Mouse (Mus musculus) kidney, adult 9 months (tissue): ENCODE results near the gene Hist1h2an.
"Not testable (repeated sequence)": the region's sequence is repeated elsewhere in the genome, so short reads cannot be mapped to it uniquely, and the experiment has no call there.

Experiments used
- DNase-seq: peaks from one replicate; pipeline ENCODE4 v3.0.0; 2022

The Hist1h2an gene

DNA sequence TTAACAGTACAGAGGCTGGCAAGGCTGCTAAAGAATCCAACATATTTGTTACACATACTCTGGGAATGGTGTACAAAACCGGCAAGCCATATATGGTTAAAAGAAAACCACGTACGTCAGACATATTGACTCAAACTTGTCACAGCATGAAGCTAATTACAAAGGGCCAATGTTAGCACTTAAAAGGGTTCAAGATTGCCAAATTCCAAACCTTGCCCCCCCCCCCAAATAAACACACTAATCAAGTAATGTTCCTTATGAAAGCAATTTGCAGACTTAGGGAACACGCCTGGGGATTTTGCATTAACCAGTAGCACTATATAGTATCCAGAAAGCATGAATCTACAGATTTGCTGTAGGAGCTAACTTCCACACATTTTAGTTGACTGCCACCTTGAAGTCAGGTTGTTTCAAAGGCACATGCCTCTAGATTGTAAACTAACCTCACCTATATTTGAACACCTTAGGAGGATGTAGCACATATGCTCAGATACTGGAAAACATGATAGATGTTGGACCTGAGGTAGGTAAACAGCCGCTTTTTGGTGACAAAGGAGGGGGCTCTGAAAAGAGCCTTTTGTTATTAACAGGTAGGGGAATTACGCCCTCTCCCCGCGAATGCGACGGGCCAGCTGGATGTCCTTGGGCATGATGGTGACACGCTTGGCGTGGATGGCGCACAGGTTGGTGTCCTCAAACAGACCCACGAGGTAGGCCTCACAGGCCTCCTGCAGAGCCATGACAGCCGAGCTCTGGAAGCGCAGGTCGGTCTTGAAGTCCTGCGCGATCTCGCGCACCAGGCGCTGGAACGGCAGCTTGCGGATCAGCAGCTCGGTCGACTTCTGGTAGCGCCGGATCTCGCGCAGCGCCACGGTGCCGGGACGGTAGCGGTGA lies 4.4 kb downstream of the Hist1h2an start:
- not testable (repeated sequence) for DNase-seq

DNA sequence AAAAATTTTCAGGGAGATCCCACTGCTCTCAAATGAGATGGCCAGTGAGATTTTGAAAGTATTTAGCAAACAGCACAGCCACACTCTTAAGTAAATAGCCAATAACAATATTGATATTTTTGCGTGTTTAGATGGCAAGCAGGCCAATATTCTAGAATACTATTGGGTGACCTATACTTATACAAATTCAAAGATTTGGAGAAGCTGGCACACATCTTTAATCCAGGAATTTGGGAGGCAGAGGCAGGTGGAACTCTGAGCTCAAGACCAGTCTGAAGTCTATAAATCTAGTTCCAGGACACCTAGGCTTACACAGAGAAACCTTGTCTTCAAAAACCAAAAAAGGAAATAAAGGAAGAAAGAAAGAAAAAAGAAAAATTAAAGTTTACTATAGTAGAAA lies 5.4 kb downstream of the Hist1h2an start:
- DNase-seq = no peak

- no peak for DNase-seq
Observed at GRCm38 (mm10) chr13:21781021-21781555, 5.9 kb downstream of the Hist1h2an start.

- DNase-seq = no peak
Observed at GRCm38 (mm10) chr13:21779767-21780731, 7.0 kb downstream of the Hist1h2an start, which contains the start of gene Hist1h1b. Gene Hist1h1b (minus strand): TSS chr13:21780625.

- DNase-seq = peak; percentile 55
Observed at GRCm38 (mm10) chr13:21778814-21779766, 7.9 kb downstream of the Hist1h2an start.

GRCm38 (mm10) chr13:21755707-21756106 lies 31.3 kb downstream of the Hist1h2an start:
- DNase-seq = no peak

GRCm38 (mm10) chr13:21754294-21755001 lies 32.6 kb downstream of the Hist1h2an start:
- not testable (repeated sequence) for DNase-seq

GRCm38 (mm10) chr13:21753524-21754285 lies 33.3 kb downstream of the Hist1h2an start, which contains the start of the genes Hist1h2ak and Hist1h2bn:
Gene Hist1h2ak (minus strand): TSS chr13:21753827.
Gene Hist1h2bn (plus strand): TSS chr13:21754123.
- DNase-seq = peak; percentile 64

GRCm38 (mm10) chr13:21753051-21753523 lies 33.9 kb downstream of the Hist1h2an start:
- no peak for DNase-seq

- DNase-seq = no peak
Observed at GRCm38 (mm10) chr13:21752356-21752755, 34.7 kb downstream of the Hist1h2an start.

- DNase-seq = no peak
Observed at GRCm38 (mm10) chr13:21751827-21752226, 35.2 kb downstream of the Hist1h2an start.

GRCm38 (mm10) chr13:21751417-21751816 lies 35.6 kb downstream of the Hist1h2an start:
- no peak for DNase-seq

GRCm38 (mm10) chr13:21750159-21751017 lies 36.6 kb downstream of the Hist1h2an start, which contains the start of gene Hist1h4k:
Gene Hist1h4k (minus strand): TSS chr13:21750505.
- DNase-seq = peak; percentile 71

GRCm38 (mm10) chr13:21749387-21750158 lies 37.4 kb downstream of the Hist1h2an start:
- no peak for DNase-seq

GRCm38 (mm10) chr13:21745006-21745405 lies 42.0 kb downstream of the Hist1h2an start:
- DNase-seq = no peak
